Mouse (Mus musculus): Measurements from ENCODE around the gene Evl. TPM values are rescaled to one million over a fixed set of nuclear protein-coding genes. Genes with fewer than 3 reads are reported as not detected.
A peak's percentile ranks its signal among the peaks of the same experiment; 100 is the strongest.
"Not testable (repeated sequence)": the region's sequence is repeated elsewhere in the genome, so short reads cannot be mapped to it uniquely, and the experiment has no call there.

The Evl gene
- polyA plus RNA-seq (2012; rRNA removed) = 213 and 226 TPM in 2 replicates

DNA sequence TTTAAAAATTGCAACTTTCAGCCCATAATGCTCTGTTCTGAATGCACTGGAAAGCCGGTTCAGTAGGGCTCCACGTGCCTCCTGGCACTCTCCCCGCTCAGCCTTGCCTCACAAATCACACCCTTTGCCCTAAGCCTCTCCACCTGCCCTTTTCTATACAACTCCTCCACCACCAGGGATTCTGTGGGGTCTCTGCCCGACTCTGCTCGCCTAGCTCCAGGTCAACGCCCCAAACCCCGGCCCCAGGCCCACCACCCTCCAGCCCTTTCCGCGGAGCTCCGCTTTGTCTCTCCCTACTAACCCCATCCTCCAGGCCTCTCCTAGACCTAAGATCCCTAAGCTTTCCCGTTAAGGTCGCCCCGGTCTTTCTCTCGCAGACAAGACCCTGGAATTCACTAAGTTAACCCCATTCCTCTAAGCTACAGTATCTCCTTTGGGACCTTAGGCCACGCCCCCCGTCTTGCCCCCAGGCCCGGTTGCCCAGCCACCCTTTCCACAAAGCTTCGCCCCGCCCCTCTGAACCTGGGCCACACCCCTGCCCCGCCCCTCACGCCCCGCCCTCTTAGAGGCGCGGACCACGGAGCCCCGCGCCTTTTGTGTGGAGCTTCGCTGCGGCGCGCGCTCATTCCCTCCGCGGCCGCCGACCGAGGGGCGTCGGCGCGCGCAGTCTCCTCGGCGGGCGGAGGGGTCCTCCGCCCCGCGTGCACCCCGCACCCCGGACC is at the start of gene Evl:
Gene Evl (plus strand): TSS at position 601 of the 722 bp plus-strand sequence.
- 5% methylated on average over 50 of the region's 50 CpGs for WGBS
- H3K4me3 ChIP-seq (ENCODE audit: extremely low read depth, insufficient read depth, insufficient read length) = peak within 1 kb of the TSS; percentile 51
- H3K4me1 ChIP-seq (ENCODE audit: control insufficient read depth, insufficient read depth, insufficient read length) = peaks cover 5% of the 10 kb centered on the region; the same call in 1 of the 2 replicates
- no peaks in the 10 kb centered on the region for H3K36me3 ChIP-seq (ENCODE audit: control insufficient read depth, insufficient read depth, low read length)
- H3K27me3 ChIP-seq (ENCODE audit: control insufficient read depth, insufficient read depth, low read length) = peaks cover 16% of the 10 kb centered on the region
- peak in 1 of 2 experiments; percentile 49 for DNase-seq (ENCODE audit: low read depth in 1 of 2, low spot score in 2 of 2)
- TF ChIP-seq POLR2A (IDR thresholded peaks at IDR 0.05; ENCODE audit: low read depth, low read length) (no peak), CTCF (IDR thresholded peaks at IDR 0.05; ENCODE audit: extremely low read depth, insufficient read depth, insufficient read length, insufficient replicate concordance) (no peak)
- H3K27ac ChIP-seq (ENCODE audit: insufficient read depth, low read length) = no peak within 1 kb of the TSS

GRCm38 (mm10) chr12:108505846-108506245 is 48.7 kb upstream of the Evl start:
- Histone ChIP-seq H3K27me3 (ENCODE audit: control insufficient read depth, insufficient read depth, low read length) (no peaks in the 10 kb centered on the region), H3K4me1 (ENCODE audit: control insufficient read depth, insufficient read depth, insufficient read length) (no peaks in the 10 kb centered on the region; the same call in 1 of the 2 replicates), H3K36me3 (ENCODE audit: control insufficient read depth, insufficient read depth, low read length) (no peaks in the 10 kb centered on the region), H3K4me3 (ENCODE audit: extremely low read depth, insufficient read depth, insufficient read length) (no peak overlapping the region), H3K27ac (ENCODE audit: insufficient read depth, low read length) (no peak overlapping the region)
- no peak for DNase-seq (ENCODE audit: low read depth in 1 of 2, low spot score in 2 of 2)
- TF ChIP-seq POLR2A (IDR thresholded peaks at IDR 0.05; ENCODE audit: low read depth, low read length) (no peak), CTCF (IDR thresholded peaks at IDR 0.05; ENCODE audit: extremely low read depth, insufficient read depth, insufficient read length, insufficient replicate concordance) (no peak)
- 76% methylated on average over 2 of the region's 2 CpGs for WGBS

GRCm38 (mm10) chr12:108507046-108507445 is 47.5 kb upstream of the Evl start:
- not testable (repeated sequence) for H3K27ac ChIP-seq (ENCODE audit: insufficient read depth, low read length)

GRCm38 (mm10) chr12:108510571-108510970 is 43.9 kb upstream of the Evl start:
- Histone ChIP-seq H3K36me3 (ENCODE audit: control insufficient read depth, insufficient read depth, low read length) (no peaks in the 10 kb centered on the region), H3K27ac (ENCODE audit: insufficient read depth, low read length) (no peak overlapping the region), H3K4me1 (ENCODE audit: control insufficient read depth, insufficient read depth, insufficient read length) (no peaks in the 10 kb centered on the region), H3K27me3 (ENCODE audit: control insufficient read depth, insufficient read depth, low read length) (no peaks in the 10 kb centered on the region), H3K4me3 (ENCODE audit: extremely low read depth, insufficient read depth, insufficient read length) (no peak overlapping the region)
- WGBS = 57% methylated on average over 7 of the region's 7 CpGs
- no peak for TF ChIP-seq POLR2A (IDR thresholded peaks at IDR 0.05; ENCODE audit: low read depth, low read length)
- no peak for TF ChIP-seq CTCF (IDR thresholded peaks at IDR 0.05; ENCODE audit: extremely low read depth, insufficient read depth, insufficient read length, insufficient replicate concordance)
- DNase-seq (ENCODE audit: low read depth in 1 of 2, low spot score in 2 of 2) = no peak

More at GRCm38 (mm10) chr12:108507046-108507445, 47.5 kb upstream of the Evl start:
- H3K4me3 ChIP-seq (ENCODE audit: extremely low read depth, insufficient read depth, insufficient read length); H3K27me3 ChIP-seq (ENCODE audit: control insufficient read depth, insufficient read depth, low read length); DNase-seq (ENCODE audit: low read depth in 1 of 2, low spot score in 2 of 2); H3K36me3 ChIP-seq (ENCODE audit: control insufficient read depth, insufficient read depth, low read length); H3K4me1 ChIP-seq (ENCODE audit: control insufficient read depth, insufficient read depth, insufficient read length): not testable (repeated sequence)
- WGBS = 78% methylated on average over 3 of the region's 3 CpGs

DNA sequence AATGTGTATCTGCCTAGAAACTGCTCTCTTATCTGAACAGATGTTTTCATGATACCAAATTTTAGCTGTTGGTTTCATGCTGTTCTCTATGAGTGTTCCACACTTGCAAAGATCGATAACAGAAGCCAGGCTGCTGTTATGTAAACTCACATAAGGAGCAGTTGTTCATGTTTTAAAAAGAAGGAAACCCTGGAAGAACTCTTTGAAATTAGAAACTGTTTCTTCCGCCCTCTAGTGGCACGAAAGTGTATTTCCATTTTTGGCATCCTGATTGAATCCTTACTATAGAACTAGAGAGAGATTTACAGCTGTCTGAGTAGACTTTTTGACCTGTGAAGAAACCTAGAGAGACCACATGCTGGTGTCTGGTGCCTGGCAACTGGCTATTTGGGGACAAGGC is 43.5 kb upstream of the Evl start:
- no peaks in the 10 kb centered on the region for H3K27me3 ChIP-seq (ENCODE audit: control insufficient read depth, insufficient read depth, low read length)
- no peak overlapping the region for H3K27ac ChIP-seq (ENCODE audit: insufficient read depth, low read length)
- H3K4me3 ChIP-seq (ENCODE audit: extremely low read depth, insufficient read depth, insufficient read length) = no peak overlapping the region
- 2% methylated on average over 3 of the region's 3 CpGs for WGBS
- H3K4me1 ChIP-seq (ENCODE audit: control insufficient read depth, insufficient read depth, insufficient read length) = no peaks in the 10 kb centered on the region
- no peak for DNase-seq (ENCODE audit: low read depth in 1 of 2, low spot score in 2 of 2)
- H3K36me3 ChIP-seq (ENCODE audit: control insufficient read depth, insufficient read depth, low read length) = no peaks in the 10 kb centered on the region
- TF ChIP-seq POLR2A (IDR thresholded peaks at IDR 0.05; ENCODE audit: low read depth, low read length) = no peak
- TF ChIP-seq CTCF (IDR thresholded peaks at IDR 0.05; ENCODE audit: extremely low read depth, insufficient read depth, insufficient read length, insufficient replicate concordance) = no peak

DNA sequence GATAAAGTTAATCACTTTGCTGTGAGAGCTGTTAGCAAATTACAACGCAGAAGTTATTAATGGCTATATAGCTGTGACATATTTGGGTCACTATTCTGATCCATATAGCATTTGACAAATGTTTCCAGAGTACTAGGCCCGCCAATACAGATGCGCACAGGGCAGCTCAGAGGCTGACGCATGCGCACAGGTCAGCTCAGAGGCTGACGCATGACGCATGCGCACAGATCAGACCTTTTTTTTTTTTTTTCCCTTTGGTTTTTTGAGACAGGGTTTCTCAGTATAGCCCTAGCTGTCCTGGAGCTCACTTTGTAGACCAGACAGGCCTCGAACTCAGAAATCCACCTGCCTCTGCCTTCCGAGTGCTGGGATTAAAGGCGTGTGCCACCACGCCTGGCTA is 39.1 kb upstream of the Evl start:
- no peak for DNase-seq (ENCODE audit: low read depth in 1 of 2, low spot score in 2 of 2)
- H3K27me3 ChIP-seq (ENCODE audit: control insufficient read depth, insufficient read depth, low read length) = no peaks in the 10 kb centered on the region
- H3K4me3 ChIP-seq (ENCODE audit: extremely low read depth, insufficient read depth, insufficient read length) = no peak overlapping the region
- H3K27ac ChIP-seq (ENCODE audit: insufficient read depth, low read length) = no peak overlapping the region
- no peaks in the 10 kb centered on the region for H3K36me3 ChIP-seq (ENCODE audit: control insufficient read depth, insufficient read depth, low read length)
- WGBS = 94% methylated on average over 12 of the region's 12 CpGs
- H3K4me1 ChIP-seq (ENCODE audit: control insufficient read depth, insufficient read depth, insufficient read length) = no peaks in the 10 kb centered on the region
- TF ChIP-seq POLR2A (IDR thresholded peaks at IDR 0.05; ENCODE audit: low read depth, low read length) = no peak
- TF ChIP-seq CTCF (IDR thresholded peaks at IDR 0.05; ENCODE audit: extremely low read depth, insufficient read depth, insufficient read length, insufficient replicate concordance) = no peak

DNA sequence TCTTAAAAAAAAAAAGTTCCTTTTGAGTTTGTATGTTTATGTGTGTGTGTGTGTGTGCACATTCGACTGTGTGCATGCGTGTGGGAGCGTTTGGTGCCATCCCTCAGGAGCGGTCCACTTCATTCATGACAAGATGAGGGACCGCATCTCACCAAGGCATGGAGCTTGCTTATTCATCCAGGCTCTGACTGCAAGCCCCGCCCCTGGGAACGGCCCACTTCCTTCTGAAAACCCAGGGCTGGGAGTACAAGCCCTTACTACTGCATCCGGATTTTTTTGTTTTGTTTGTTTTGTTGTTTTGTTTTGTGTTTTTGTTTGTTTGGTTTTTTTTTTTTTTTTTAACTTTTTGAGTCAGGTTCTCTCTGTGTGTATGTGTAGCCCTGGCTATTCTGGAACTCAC is 35.1 kb upstream of the Evl start:
- H3K27me3 ChIP-seq (ENCODE audit: control insufficient read depth, insufficient read depth, low read length) = no peaks in the 10 kb centered on the region

More for the DNA sequence above, 35.1 kb upstream of the Evl start:
- H3K36me3 ChIP-seq (ENCODE audit: control insufficient read depth, insufficient read depth, low read length) = no peaks in the 10 kb centered on the region
- no peak for DNase-seq (ENCODE audit: low read depth in 1 of 2, low spot score in 2 of 2)
- TF ChIP-seq CTCF (IDR thresholded peaks at IDR 0.05; ENCODE audit: extremely low read depth, insufficient read depth, insufficient read length, insufficient replicate concordance) = no peak
- TF ChIP-seq POLR2A (IDR thresholded peaks at IDR 0.05; ENCODE audit: low read depth, low read length) = no peak
- H3K4me1 ChIP-seq (ENCODE audit: control insufficient read depth, insufficient read depth, insufficient read length) = no peaks in the 10 kb centered on the region
- H3K27ac ChIP-seq (ENCODE audit: insufficient read depth, low read length) = no peak overlapping the region
- 43% methylated on average over 8 of the region's 8 CpGs for WGBS
- no peak overlapping the region for H3K4me3 ChIP-seq (ENCODE audit: extremely low read depth, insufficient read depth, insufficient read length)

Data from spleen, adult 2 months (tissue).